Mouse (Mus musculus): Measurements from ENCODE around the gene Mlf2.

Mlf2 gene

GRCm38 (mm10) chr6:124913721-124914285 is 17.4 kb upstream of the Mlf2 start:
- no peak for DNase-seq

GRCm38 (mm10) chr6:124914511-124914910 is 16.7 kb upstream of the Mlf2 start:
- no peak for DNase-seq

GRCm38 (mm10) chr6:124915160-124915941 is 15.8 kb upstream of the Mlf2 start:
- DNase-seq: peak; percentile 29

- DNase-seq: peak; percentile 64
Measured at GRCm38 (mm10) chr6:124915942-124916694, 15.1 kb upstream of the Mlf2 start.

- DNase-seq: peak; percentile 93
Measured at GRCm38 (mm10) chr6:124916695-124917517, 14.3 kb upstream of the Mlf2 start.

GRCm38 (mm10) chr6:124917518-124918330 is 13.5 kb upstream of the Mlf2 start:
- DNase-seq: peak; percentile 91

- no peak for DNase-seq
Measured at GRCm38 (mm10) chr6:124918331-124918690, 12.9 kb upstream of the Mlf2 start.

- DNase-seq: no peak
Measured at GRCm38 (mm10) chr6:124918890-124919627, 12.1 kb upstream of the Mlf2 start.

- peak; percentile 90 for DNase-seq
Measured at GRCm38 (mm10) chr6:124919695-124920317, 11.4 kb upstream of the Mlf2 start, which contains the start of gene Ptms. TSS of gene Ptms (minus strand) at chr6:124920103.

GRCm38 (mm10) chr6:124920318-124921085 is 10.7 kb upstream of the Mlf2 start:
- no peak for DNase-seq

- DNase-seq: no peak
Measured at GRCm38 (mm10) chr6:124921539-124921938, 9.6 kb upstream of the Mlf2 start.

GRCm38 (mm10) chr6:124925173-124925793 is 5.9 kb upstream of the Mlf2 start:
- DNase-seq: no peak

GRCm38 (mm10) chr6:124925941-124926340 is 5.2 kb upstream of the Mlf2 start:
- no peak for DNase-seq

- DNase-seq: no peak
Measured at GRCm38 (mm10) chr6:124930231-124930630, 955 bp upstream of the Mlf2 start.

- DNase-seq: peak; percentile 65
Measured at GRCm38 (mm10) chr6:124931525-124932313, 533 bp downstream of the Mlf2 start.

- DNase-seq: no peak
Measured at GRCm38 (mm10) chr6:124932314-124932695, 1.1 kb downstream of the Mlf2 start.

GRCm38 (mm10) chr6:124933127-124933526 is 1.9 kb downstream of the Mlf2 start:
- no peak for DNase-seq

GRCm38 (mm10) chr6:124934670-124935069 is 3.5 kb downstream of the Mlf2 start:
- DNase-seq: no peak

GRCm38 (mm10) chr6:124936681-124937080 is 5.5 kb downstream of the Mlf2 start:
- DNase-seq: no peak

All from right cerebral cortex, postnatal 14 days (tissue).